Mouse (Mus musculus): ENCODE data around the gene Qrich2.
"Not testable (repeated sequence)": the region's sequence is repeated elsewhere in the genome, so short reads cannot be mapped to it uniquely, and the experiment has no call there.

The Qrich2 gene

DNA sequence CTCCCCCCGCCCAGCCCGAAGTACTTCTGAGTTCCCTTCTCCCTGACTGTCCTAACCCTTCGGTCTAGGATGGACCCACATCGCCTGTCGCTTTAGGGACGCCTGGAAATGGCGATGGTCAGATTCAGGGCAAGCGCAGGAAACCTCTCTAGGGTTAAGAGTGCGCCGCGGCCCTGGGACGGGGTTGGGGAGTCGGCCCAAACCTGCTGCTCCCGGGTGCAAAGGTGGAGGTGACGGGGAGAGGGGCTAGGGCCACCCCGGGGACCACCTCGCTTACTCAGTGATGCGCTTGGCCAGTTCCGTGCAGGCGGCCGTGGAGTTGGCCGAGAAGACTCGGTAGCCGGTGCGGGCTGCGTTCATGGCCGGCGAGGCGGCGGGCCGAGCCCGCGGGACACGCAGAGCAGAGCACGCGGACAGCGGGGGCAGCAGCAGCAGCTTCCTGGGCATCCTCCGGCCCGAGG, 23.8 kb upstream of the Qrich2 start:
- peak in 1 of 2 experiments; percentile 16 for DNase-seq (ENCODE audit: low spot score in 2 of 2)

DNA sequence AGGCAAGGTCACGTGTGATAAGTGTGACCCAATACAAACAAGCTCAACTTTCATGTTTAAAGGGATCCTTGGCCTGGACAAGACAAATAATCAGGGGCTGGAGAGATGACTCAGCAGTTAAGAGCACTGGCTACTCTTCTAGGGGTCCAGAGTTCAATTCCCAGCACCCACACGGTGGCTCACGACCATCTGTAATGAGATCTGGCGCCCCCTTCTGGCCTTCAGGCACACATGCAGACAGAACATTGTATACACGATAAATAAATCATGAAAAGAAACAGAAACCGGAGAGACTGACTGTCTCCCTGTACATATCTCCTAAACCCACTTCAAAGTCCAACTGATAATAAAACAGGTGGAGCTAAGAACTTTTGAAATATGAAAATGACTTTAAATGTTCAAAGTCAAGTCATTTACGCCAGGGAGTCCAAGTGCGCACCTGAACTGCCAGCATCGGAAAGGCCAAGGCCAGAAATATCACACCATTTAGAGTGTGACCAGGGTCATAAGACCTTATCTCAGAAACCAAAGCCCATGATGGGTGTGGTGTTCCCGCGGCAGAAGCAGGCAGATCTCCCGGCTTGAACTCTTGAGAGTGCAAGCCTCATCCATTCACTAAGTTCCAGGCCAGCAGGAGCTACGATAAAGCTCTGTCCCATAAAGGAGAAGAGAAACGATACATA, 22.8 kb upstream of the Qrich2 start:
- DNase-seq (ENCODE audit: low spot score in 2 of 2), result no peak

DNA sequence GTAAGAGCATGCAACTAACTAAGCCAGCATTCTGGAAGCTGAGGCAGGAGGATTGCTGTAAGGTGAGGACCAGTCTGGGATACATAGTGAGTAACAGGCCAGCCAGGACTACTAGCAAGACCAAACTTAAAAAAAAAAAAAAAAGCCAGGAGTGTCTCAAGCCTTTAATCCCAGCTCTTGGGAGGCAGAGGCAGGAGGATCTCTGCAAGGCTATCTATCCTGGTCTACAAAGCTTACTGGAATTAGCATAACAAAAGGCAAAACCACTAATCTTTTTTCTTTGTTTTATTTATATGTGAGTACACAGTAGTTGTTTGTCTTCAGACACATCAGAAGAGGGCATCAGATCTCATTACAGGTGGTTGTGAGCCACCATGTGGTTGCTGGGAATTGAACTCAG, 22.2 kb upstream of the Qrich2 start:
- no peak for DNase-seq (ENCODE audit: low spot score in 2 of 2)

DNA sequence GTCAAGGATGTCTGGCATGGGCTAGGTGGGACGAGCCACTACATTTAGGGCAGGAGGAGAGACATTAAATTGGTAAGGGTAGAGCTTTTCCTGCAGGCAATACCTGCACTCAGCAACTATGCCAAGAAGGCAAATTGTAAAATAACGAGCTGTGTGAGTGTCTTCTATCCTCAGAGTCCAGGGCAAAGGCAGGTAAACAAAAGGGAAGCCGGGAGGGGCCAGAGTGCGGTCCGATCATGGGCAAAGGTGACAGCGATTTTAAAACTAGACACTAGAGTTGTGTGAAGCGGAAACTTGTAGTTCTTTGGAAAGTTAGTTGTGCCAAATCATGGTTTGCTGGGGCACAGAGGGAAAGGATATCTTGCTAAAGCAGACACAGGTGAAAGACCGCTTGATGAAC, 18.2 kb upstream of the Qrich2 start:
- no peak for DNase-seq (ENCODE audit: low spot score in 2 of 2)

DNA sequence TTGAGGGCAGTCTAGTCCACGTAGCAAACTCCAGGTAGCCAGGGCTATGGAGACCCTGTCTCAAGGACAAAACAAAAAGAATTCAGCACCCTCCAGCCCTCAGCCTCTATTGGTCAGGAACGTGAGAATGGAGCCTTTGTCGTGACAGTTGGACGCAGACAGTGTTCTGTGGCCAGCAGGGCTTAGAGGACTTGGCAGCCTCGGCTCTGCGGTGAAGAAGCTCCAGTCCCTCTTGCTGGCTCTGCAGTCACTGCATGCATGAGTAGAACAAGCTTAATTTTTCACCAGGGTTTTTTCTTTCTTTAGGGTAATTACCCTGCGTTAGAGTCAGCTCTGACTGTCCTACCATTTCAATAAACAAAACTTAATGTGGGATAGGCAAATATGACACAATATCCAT, 15.7 kb upstream of the Qrich2 start:
- DNase-seq (ENCODE audit: low spot score in 2 of 2), result no peak

DNA sequence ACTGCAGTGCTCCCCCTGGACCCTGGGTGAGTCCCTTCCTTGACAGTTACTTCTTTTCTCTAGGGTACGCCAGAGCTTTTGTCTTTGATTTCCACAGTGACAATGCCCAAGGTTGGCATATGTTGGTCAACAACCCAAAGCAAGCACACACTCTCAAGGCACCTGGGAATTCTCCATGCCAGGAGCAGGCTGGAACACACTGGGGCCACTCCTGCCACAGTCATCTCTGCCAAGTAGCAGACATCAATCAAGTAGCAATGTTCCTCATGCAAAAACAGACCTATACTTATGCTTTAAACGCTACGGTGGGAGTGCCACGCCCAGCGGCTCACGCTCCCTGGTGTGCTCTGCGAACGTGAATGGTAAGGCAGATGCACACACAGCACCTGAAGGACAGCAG, 14.9 kb upstream of the Qrich2 start:
- no peak for DNase-seq (ENCODE audit: low spot score in 2 of 2)

DNA sequence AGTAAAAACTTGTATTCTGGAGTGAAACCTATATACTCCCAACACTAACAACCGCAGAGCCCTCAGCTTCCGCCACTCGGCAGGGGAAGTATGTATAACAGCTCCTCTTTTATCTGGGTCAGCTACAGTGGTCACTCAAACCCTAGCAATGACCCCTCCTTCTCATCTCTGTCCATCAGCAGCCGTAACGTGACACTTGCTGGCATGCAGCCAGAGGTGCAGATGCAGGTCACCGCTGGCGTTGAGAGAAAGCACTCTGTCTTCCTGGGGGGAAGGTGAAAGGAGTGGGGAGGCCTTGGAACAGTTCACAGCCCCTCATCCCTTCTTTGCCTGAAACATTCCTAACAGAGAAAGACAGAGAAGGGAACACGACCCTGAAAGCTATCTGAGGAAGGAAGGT, 13.8 kb upstream of the Qrich2 start:
- DNase-seq (ENCODE audit: low spot score in 2 of 2), result no peak

DNA sequence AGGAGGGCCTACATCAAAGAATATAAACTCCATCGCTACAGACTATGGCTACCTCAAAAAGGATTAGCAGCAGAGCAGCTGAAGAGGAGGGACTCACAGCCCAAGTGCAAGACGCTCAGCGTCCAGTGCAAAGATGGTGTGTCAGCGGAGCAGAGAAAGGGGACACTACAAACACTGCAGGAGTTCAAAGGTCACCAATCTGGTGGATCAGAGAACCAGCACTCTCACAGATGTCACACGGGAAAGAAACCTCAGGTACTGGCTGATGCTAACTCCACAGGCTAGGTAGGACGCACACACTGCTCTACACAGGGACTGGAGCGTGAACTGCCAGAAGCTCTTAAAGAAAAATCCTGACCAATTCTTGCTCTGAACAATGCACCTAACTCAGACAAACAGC, 12.9 kb upstream of the Qrich2 start:
- no peak for DNase-seq (ENCODE audit: low spot score in 2 of 2)

DNA sequence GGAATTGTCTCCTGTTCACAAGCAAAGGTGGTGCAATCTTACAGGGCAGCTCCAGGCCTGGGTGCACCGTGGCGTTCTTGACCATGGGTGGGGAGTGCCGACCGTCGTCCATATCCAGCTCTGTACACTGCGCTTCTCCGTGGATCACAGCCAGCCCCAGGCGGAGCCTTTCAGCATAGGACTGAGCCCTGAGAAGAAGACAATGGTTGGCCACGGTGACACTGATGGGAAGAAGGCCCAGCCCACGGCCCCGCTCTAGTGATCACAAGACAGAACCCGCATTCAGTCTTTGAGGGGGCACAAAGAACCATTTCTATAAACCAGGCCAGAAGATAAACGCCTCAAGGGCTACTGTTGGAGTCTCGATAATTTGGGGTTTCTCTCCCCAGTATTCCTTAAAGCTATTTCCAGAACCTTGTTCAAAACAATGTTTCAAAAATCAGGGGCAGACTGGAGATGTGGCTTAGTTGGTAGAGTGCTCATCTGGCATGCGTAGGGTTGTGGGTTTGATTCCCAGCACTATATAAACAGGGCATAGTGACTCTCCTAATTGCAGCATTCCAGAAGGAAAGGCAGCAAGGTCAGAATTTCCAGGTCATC, 11.2 kb upstream of the Qrich2 start:
- no peak for DNase-seq (ENCODE audit: low spot score in 2 of 2)

DNA sequence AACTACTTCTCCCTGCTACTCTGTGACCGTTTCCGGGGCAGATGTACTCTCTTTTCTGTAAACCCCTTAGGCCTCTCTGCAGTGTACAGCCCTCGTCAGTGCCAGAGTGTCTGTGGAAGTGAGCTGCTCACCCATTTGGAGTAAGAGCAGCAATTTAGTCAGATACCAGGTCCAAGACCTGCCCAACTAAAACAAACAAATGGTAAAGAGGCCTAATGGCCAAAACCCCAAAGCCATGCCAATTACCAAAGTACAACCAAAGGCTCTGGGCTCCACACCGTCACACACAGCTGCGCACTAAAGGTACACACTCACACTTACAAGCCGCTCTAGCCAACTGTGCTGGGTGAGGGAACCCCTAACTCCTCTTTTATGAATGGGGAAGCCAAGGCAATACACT, 10.7 kb upstream of the Qrich2 start:
- DNase-seq (ENCODE audit: low spot score in 2 of 2), result no peak

DNA sequence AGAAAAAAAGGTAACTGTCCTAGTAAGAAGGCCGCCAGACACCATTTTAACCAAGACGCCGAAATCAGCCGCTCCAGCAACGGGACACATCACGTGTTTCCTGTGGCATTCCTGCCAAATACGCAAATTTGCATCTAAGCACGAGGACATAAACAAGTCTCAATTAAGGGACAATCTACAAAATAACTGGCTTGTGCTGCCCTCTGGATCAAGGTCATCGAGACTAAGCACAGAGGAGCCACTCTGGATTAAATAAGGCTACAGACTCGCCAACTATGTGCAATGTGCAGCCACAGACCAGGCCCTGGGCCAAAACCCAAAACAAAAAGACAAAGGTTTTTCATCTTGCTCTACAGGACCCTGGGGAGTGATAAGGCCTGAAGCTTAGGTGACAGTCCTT, 10.0 kb upstream of the Qrich2 start:
- DNase-seq (ENCODE audit: low spot score in 2 of 2), result no peak

DNA sequence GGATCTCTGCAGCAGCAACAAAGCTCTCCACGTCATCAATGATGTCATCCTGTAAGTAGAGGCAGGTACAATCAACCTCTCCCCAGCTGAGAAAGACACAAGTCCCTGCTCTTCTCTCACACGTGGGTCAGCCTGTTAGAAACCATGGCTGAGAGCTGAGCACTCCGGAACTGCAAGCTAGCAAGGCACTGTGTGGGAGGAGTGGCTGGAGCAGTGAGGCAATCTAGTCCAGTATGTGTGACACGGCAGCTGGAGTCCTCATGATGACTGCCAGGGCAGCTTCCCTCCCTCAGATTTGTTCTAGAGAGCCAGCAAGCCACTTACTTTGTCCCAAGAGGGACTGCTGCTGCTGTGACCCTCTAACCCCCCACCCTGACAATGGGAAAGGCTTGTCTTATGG, 6.2 kb upstream of the Qrich2 start:
- DNase-seq (ENCODE audit: low spot score in 2 of 2), result no peak

DNA sequence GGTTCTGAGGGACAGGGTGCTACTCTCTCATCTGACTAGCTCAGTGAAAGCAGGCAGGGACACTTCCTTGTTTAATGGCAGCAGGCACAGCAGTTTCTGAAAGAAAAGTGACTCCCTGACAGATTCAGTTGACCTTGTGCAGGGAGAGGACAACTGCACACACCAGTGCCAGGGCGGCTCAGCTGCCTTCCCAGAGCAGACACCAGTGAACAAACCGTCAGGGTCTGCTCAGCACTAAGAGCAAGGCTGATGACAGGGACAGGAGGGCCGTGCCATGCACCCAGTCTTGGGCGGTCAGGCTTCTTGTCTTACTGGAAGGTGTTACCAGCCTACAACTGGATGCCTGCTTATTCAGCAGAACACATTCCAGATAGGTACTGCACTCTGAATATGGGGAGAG, 4.9 kb upstream of the Qrich2 start:
- no peak for DNase-seq (ENCODE audit: low spot score in 2 of 2)

DNA sequence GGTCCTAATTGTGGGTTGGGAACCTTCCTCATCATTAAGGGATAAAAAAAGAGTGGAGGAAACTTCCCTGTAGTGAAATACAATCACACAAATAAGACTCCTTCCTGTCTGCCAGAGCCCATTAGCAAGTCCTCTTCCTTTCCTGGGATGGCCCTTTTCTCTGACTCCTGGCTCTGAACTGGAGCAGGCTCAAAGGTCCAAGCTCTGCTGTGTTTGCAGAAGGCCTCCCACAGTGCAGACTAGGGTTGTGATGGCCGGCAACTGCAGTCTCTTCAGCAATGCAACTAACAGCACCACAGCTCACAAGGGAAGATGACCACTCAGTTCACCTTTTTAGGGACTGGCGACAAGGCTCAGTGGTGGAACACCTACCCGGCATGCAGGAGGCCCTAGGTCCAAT, 4.2 kb upstream of the Qrich2 start:
- DNase-seq (ENCODE audit: low spot score in 2 of 2), result no peak

DNA sequence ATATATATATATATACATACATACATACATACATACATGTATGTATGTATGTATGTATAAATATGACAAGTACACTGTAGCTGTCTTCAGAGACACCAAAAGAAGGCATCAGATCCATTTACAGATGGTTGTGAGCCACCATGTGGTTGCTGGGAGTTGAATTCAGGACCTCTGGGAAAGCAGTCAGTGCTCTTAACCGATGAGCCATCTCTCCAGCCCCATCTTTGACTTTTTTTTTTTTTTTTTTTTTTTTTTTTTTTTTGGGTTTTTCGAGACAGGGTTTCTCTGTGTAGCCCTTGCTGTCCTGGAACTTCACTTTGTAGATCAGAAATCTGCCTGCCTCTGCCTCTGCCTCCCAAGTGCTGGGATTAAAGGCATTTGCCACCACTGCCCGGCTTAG, 2.3 kb upstream of the Qrich2 start:
- not testable (repeated sequence) for DNase-seq (ENCODE audit: low spot score in 2 of 2)

DNA sequence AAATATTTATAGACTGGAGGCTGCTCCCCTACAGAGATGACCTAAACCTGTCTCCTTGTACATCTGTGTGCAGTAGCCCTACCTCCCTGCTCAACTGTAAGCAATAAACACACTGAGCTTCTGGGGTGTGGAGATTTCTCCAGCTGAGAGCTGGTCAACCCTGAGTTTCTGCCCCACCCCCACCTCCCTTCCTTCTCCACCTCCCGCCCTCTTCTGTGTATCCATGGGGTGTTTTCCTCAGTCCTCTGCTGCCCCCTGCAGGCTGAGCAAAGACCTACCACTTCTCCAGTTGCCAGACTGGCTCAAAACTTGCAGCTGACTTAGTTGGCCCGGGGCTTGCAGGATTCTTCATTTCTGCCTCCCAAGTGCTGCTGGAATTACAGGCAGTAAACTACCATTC, 2.2 kb downstream of the Qrich2 start:
- peak; percentile 67 to 76 for DNase-seq (ENCODE audit: low spot score in 2 of 2)

DNA sequence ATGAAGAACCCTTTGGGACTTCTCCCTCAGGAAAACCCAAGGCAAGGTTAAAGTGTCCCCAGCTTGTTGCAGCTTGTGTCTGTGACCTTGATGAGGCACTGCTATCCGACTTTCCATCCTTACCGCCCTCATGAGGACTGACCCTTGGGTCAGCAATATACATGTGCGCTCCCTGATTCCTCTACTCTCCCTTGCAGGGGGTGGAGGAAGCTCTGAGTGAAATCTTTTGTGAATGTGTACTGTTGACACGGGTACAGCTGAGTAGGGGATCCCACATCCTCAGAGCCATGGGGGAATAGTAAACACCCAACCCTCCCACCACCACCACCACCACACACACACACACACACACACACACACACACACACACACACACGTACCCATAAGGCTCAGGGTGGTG, 2.7 kb downstream of the Qrich2 start:
- DNase-seq (ENCODE audit: low spot score in 2 of 2), result no peak

DNA sequence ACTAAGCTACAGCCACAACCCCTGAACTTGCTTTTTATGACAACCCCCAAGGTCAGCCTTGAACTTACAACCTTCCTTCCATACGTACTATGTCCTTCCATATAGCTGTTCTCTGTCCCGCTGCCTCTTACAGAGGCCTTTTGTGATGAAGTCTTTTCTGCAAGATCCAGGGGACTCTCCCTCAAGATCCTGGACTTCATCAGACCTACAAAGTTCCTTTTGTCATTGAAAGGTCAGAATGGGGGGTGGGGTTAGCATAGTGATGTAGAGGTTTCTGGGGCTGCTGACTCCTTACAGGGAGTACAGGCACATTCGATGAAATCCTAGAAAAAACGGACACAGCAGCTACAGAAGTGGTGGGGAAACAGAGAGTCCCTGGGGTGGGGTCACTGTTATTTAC, 6.3 kb downstream of the Qrich2 start:
- DNase-seq (ENCODE audit: low spot score in 2 of 2), result no peak

DNA sequence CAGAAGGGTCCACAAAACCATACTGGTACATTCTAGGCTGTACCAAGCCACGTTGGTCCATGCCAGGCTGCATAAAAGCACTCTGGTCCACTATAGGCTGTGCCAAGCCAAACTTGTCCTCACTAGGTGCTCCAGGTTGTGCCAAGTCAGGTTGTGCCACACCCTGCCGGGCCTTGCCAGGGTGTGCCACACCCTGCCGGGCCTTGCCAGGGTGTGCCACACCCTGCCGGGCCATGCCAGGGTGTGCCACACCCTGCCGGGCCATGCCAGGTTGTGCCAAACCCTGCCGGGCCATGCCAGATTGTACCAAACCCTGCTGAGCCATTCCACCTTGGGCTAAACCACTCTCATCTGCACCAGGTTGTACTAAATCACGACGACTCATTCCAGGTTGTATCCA, 9.8 kb downstream of the Qrich2 start:
- DNase-seq (ENCODE audit: low spot score in 2 of 2), result no peak

DNA sequence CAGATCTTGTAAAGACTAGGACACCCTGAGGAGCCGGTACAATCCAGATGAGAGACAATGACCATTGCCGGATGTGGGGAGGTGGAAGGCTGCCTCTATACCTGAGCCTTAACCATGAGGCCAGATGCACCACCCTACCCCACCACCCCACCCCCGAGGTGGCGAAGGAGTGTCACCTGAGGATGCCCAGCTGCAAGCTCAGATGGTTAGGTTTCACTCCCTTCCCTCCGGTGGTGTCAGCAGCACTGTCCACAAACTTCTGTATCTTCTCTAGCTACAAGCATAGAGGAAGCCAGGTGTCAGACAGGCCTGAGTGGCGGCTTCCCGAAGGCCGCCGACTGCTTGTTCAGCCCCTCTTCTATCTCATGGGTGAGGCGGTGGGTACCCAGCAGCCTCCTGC, 12.2 kb downstream of the Qrich2 start:
- DNase-seq (ENCODE audit: low spot score in 2 of 2), result peak; percentile 62 to 65

DNA sequence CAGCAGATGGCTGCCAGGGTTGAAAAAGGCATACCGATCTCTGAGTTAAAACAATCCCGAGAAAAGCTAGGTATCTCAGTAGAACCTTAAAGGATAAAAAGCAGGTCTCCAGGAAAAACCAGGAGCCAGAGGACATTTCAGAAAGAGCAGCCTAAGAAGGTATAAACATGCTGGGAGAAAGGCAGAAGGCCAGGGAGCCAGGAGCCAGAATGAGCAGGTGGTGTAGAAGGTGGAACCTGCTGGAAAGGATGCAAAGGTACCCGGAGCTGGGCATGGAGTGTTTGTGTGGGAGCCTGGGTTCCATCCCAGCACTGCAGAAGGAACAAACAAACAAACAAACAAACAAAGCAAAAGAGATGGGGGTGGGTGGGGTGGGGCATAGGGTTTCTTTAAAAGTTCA, 16.7 kb downstream of the Qrich2 start:
- no peak for DNase-seq (ENCODE audit: low spot score in 2 of 2)

DNA sequence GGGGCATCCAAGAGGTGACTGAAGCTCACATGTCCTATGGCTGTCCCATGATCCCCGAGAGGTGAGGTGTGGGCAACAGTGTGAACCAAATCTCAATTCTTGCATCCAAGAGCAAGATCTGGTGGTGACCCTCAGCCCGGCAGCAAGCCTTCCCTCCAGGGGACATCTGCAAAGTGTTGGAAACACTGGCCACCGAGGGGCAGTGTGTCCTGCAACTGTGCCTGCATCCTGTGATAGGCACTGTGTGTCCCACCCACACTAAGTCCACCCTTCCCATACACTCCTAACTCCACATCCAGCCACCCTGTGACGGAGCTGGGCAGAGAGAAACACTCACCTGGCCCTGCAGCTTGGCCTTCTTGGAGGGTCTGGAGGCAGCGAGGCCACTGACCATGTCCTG, 18.2 kb downstream of the Qrich2 start:
- DNase-seq (ENCODE audit: low spot score in 2 of 2), result no peak

DNA sequence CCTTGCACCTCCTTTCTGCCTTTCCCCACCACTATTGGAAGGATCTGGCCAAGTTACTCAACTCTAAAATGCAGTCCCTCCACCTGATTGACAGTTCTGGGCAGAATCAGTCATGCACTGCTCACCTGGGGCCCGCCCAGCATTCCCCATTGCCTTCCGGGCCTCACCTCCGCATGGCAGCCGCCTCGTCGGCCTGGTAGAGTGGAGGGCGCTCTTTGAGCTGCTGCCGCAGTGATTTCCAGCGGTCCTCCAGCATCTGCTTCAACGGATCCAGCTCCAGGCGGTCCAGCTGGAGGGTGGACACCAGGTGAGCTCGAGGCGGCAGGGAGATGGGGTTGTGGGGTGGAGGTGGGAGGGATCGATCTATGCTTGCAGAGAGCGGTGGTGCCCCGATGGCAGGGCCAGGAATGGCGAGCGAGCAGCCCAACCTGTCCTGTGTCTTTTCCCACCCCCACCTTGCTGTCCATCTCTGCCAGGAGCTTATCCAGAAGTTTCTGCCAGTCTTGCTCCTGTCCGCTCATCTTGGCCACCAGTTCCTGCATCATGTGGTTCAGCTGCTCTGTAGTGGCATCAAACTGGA, 19.6 kb downstream of the Qrich2 start:
- DNase-seq (ENCODE audit: low spot score in 2 of 2), result no peak

Data from spleen, postnatal 36 days (tissue).